Mouse (Mus musculus): Measurements from ENCODE around the gene Gm49322. TPM values are rescaled to one million over a fixed set of nuclear protein-coding genes. Genes with fewer than 3 reads are reported as not detected.

Gene Gm49322
- polyA plus RNA-seq, 1 experiment from 2014 or later = 4.0 TPM

GRCm38 (mm10) chr10:80578131-80578750 lies 27.6 kb upstream of the Gm49322 start:
- 0% methylated on average over 29 of the region's 29 CpGs for WGBS
- peak overlapping the region; percentile 88 for H3K27ac ChIP-seq (ENCODE audit: low read length)
- peak overlapping the region; percentile 98 for H3K4me2 ChIP-seq (ENCODE audit: low read depth, low read length)
- peaks cover 28% of the 10 kb centered on the region for H3K4me1 ChIP-seq (ENCODE audit: control insufficient read depth, insufficient read depth, low read length)
- H3K9ac ChIP-seq (ENCODE audit: low read depth, low read length) = peak overlapping the region; percentile 80
- no peaks in the 10 kb centered on the region for H3K36me3 ChIP-seq (ENCODE audit: control insufficient read depth, insufficient read depth, low read length)
- H3K9me3 ChIP-seq (ENCODE audit: control insufficient read depth, low read length) = no peaks in the 10 kb centered on the region
- no peaks in the 10 kb centered on the region for H3K27me3 ChIP-seq (replicated peaks; ENCODE audit: control insufficient read depth, insufficient read depth, low read length)
- peak overlapping the region; percentile 84 for H3K4me3 ChIP-seq (ENCODE audit: low read length)
- ATAC-seq = peak; percentile 51

GRCm38 (mm10) chr10:80578911-80579310 lies 26.9 kb upstream of the Gm49322 start:
- Histone ChIP-seq H3K36me3 (ENCODE audit: control insufficient read depth, insufficient read depth, low read length) (no peaks in the 10 kb centered on the region; the same call in 1 of the 2 replicates), H3K27me3 (replicated peaks; ENCODE audit: control insufficient read depth, insufficient read depth, low read length) (no peaks in the 10 kb centered on the region), H3K9me3 (ENCODE audit: control insufficient read depth, low read length) (no peaks in the 10 kb centered on the region), H3K27ac (ENCODE audit: low read length) (peak overlapping the region; percentile 88), H3K4me2 (ENCODE audit: low read depth, low read length) (peak overlapping the region; percentile 98), H3K9ac (ENCODE audit: low read depth, low read length) (peak overlapping the region; percentile 80), H3K4me3 (ENCODE audit: low read length) (peak overlapping the region; percentile 84), H3K4me1 (ENCODE audit: control insufficient read depth, insufficient read depth, low read length) (peaks cover 22% of the 10 kb centered on the region)
- ATAC-seq = 0 out of 2 replicates have a peak, but pooled peaks have one; percentile 14
- 13% methylated on average over 8 of the region's 8 CpGs for WGBS

DNA sequence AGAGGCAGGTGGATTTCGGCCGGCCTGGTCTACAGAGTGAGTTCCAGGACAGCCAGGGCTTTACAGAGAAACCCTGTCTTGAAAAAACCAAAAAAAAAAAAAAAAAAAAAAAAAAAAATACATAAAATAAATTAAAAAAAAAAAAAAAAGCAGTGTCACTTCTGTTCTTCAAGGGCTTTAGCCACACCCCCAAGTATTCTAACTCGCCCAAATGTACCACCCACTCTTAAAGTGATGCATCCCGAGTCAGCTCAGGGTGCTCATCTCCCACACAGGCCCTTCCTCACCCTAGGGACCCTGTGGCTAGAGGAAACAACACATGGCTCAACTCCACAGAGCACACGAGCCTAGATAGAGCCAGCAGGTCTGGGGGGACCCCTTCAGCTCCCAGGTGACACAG lies 22.8 kb upstream of the Gm49322 start:
- Histone ChIP-seq H3K4me3 (ENCODE audit: low read length) (no peak overlapping the region), H3K27me3 (replicated peaks; ENCODE audit: control insufficient read depth, insufficient read depth, low read length) (no peaks in the 10 kb centered on the region), H3K9me3 (ENCODE audit: control insufficient read depth, low read length) (no peaks in the 10 kb centered on the region), H3K27ac (ENCODE audit: low read length) (no peak overlapping the region), H3K4me2 (ENCODE audit: low read depth, low read length) (no peak overlapping the region), H3K36me3 (ENCODE audit: control insufficient read depth, insufficient read depth, low read length) (peaks cover 2% of the 10 kb centered on the region; the same call in 1 of the 2 replicates), H3K9ac (ENCODE audit: low read depth, low read length) (no peak overlapping the region), H3K4me1 (ENCODE audit: control insufficient read depth, insufficient read depth, low read length) (peaks cover 32% of the 10 kb centered on the region)
- ATAC-seq = no peak
- 86% methylated on average over 5 of the region's 5 CpGs for WGBS

- H3K4me3 ChIP-seq (ENCODE audit: low read length) = no peak overlapping the region
- H3K4me1 ChIP-seq (ENCODE audit: control insufficient read depth, insufficient read depth, low read length) = peaks cover 37% of the 10 kb centered on the region
- peak overlapping the region; percentile 20; the same call in 1 of the 2 replicates for H3K27ac ChIP-seq (ENCODE audit: low read length)
- WGBS = 54% methylated on average over 12 of the region's 12 CpGs
- no peak overlapping the region for H3K9ac ChIP-seq (ENCODE audit: low read depth, low read length)
- no peaks in the 10 kb centered on the region for H3K9me3 ChIP-seq (ENCODE audit: control insufficient read depth, low read length)
- H3K4me2 ChIP-seq (ENCODE audit: low read depth, low read length) = no peak overlapping the region
- ATAC-seq = peak; percentile 6; the same call in 1 of the 2 replicates
- H3K27me3 ChIP-seq (replicated peaks; ENCODE audit: control insufficient read depth, insufficient read depth, low read length) = no peaks in the 10 kb centered on the region
- peaks cover 2% of the 10 kb centered on the region; the same call in 1 of the 2 replicates for H3K36me3 ChIP-seq (ENCODE audit: control insufficient read depth, insufficient read depth, low read length)
Measured at GRCm38 (mm10) chr10:80584045-80584488, 21.8 kb upstream of the Gm49322 start.

GRCm38 (mm10) chr10:80584642-80585552 lies 20.9 kb upstream of the Gm49322 start:
- Histone ChIP-seq H3K27ac (ENCODE audit: low read length) (peak overlapping the region; percentile 20), H3K9me3 (ENCODE audit: control insufficient read depth, low read length) (no peaks in the 10 kb centered on the region), H3K4me1 (ENCODE audit: control insufficient read depth, insufficient read depth, low read length) (peaks cover 41% of the 10 kb centered on the region), H3K36me3 (ENCODE audit: control insufficient read depth, insufficient read depth, low read length) (peaks cover 2% of the 10 kb centered on the region; the same call in 1 of the 2 replicates), H3K27me3 (replicated peaks; ENCODE audit: control insufficient read depth, insufficient read depth, low read length) (no peaks in the 10 kb centered on the region), H3K4me2 (ENCODE audit: low read depth, low read length) (peak overlapping the region; percentile 14; the same call in 1 of the 2 replicates), H3K9ac (ENCODE audit: low read depth, low read length) (peak overlapping the region; percentile 20), H3K4me3 (ENCODE audit: low read length) (no peak overlapping the region)
- 73% methylated on average over 12 of the region's 12 CpGs for WGBS
- ATAC-seq = 0 out of 2 replicates have a peak, but pooled peaks have one; percentile 14

- ATAC-seq = no peak
- H3K36me3 ChIP-seq (ENCODE audit: control insufficient read depth, insufficient read depth, low read length) = peaks cover 2% of the 10 kb centered on the region; the same call in 1 of the 2 replicates
- H3K9ac ChIP-seq (ENCODE audit: low read depth, low read length) = 0 out of 2 replicates have a peak overlapping the region, but pooled peaks have one; percentile 20
- 0 out of 2 replicates have a peak overlapping the region, but pooled peaks have one; percentile 15 for H3K4me3 ChIP-seq (ENCODE audit: low read length)
- no peaks in the 10 kb centered on the region for H3K27me3 ChIP-seq (replicated peaks; ENCODE audit: control insufficient read depth, insufficient read depth, low read length)
- H3K4me2 ChIP-seq (ENCODE audit: low read depth, low read length) = peak overlapping the region; percentile 14; the same call in 1 of the 2 replicates
- H3K27ac ChIP-seq (ENCODE audit: low read length) = no peak overlapping the region
- H3K4me1 ChIP-seq (ENCODE audit: control insufficient read depth, insufficient read depth, low read length) = peaks cover 41% of the 10 kb centered on the region
- WGBS = 91% methylated on average over 8 of the region's 8 CpGs
- no peaks in the 10 kb centered on the region for H3K9me3 ChIP-seq (ENCODE audit: control insufficient read depth, low read length)
Measured at GRCm38 (mm10) chr10:80585581-80585980, 20.2 kb upstream of the Gm49322 start.

GRCm38 (mm10) chr10:80586407-80587304 lies 19.2 kb upstream of the Gm49322 start:
- Histone ChIP-seq H3K4me2 (ENCODE audit: low read depth, low read length) (peak overlapping the region; percentile 16; the same call in 1 of the 2 replicates), H3K9ac (ENCODE audit: low read depth, low read length) (peak overlapping the region; percentile 27), H3K27me3 (replicated peaks; ENCODE audit: control insufficient read depth, insufficient read depth, low read length) (no peaks in the 10 kb centered on the region), H3K4me1 (ENCODE audit: control insufficient read depth, insufficient read depth, low read length) (peaks cover 41% of the 10 kb centered on the region), H3K27ac (ENCODE audit: low read length) (peak overlapping the region; percentile 31), H3K9me3 (ENCODE audit: control insufficient read depth, low read length) (no peaks in the 10 kb centered on the region), H3K36me3 (ENCODE audit: control insufficient read depth, insufficient read depth, low read length) (peaks cover 2% of the 10 kb centered on the region; the same call in 1 of the 2 replicates), H3K4me3 (ENCODE audit: low read length) (peak overlapping the region; percentile 15)
- WGBS = 94% methylated on average over 46 of the region's 51 CpGs
- ATAC-seq = no peak

GRCm38 (mm10) chr10:80587305-80587657 lies 18.5 kb upstream of the Gm49322 start:
- H3K27me3 ChIP-seq (replicated peaks; ENCODE audit: control insufficient read depth, insufficient read depth, low read length) = no peaks in the 10 kb centered on the region
- no peak for ATAC-seq
- H3K36me3 ChIP-seq (ENCODE audit: control insufficient read depth, insufficient read depth, low read length) = peaks cover 2% of the 10 kb centered on the region; the same call in 1 of the 2 replicates
- no peaks in the 10 kb centered on the region for H3K9me3 ChIP-seq (ENCODE audit: control insufficient read depth, low read length)
- H3K4me3 ChIP-seq (ENCODE audit: low read length) = peak overlapping the region; percentile 15; the same call in 1 of the 2 replicates
- H3K9ac ChIP-seq (ENCODE audit: low read depth, low read length) = no peak overlapping the region
- H3K4me2 ChIP-seq (ENCODE audit: low read depth, low read length) = no peak overlapping the region
- peaks cover 41% of the 10 kb centered on the region for H3K4me1 ChIP-seq (ENCODE audit: control insufficient read depth, insufficient read depth, low read length)
- 63% methylated on average over 4 of the region's 4 CpGs for WGBS
- H3K27ac ChIP-seq (ENCODE audit: low read length) = peak overlapping the region; percentile 31

Data from intestine, embryonic 16.5 days (tissue).